ENCODE assay signal across 19 mouse cellular contexts in genomic region chr9:71753981-71754380, GRCm38 (mm10). TPM values are rescaled to one million over a fixed set of nuclear protein-coding genes. Genes with fewer than 3 reads are reported as not detected.
DNase-seq lines count a peak whose midpoint lies in the region; ATAC-seq lines count a peak whose summit lies in the region.
"Had no signal": no experiment of that assay in that cellular context is flagged by ENCODE, and none has a peak within 500 bp of the region (broad histone marks: within the 10 kb centered on the region; RNA-seq: fewer than 3 reads in every experiment).

No protein-coding gene starts in this region.

- H3K4me2 ChIP-seq in hindbrain, embryonic 15.5 days = no peak overlapping the region
- no peak overlapping the region for H3K4me2 ChIP-seq in hindbrain, embryonic 13.5 days
- no peak overlapping the region for H3K4me2 ChIP-seq in embryonic facial prominence, embryonic 15.5 days (replicated peaks)
- no peak overlapping the region for H3K4me2 ChIP-seq in liver, embryonic 12.5 days
- H3K4me2 ChIP-seq: liver, embryonic 15.5 days; neural tube, embryonic 15.5 days had no signal

- no peak for ATAC-seq in hindbrain, embryonic 15.5 days (ENCODE audit: low FRiP score, low read depth)
- ATAC-seq in hindbrain, embryonic 13.5 days (ENCODE audit: low FRiP score) = no peak
- no peak for ATAC-seq in embryonic facial prominence, embryonic 15.5 days (ENCODE audit: insufficient number of reproducible peaks, low FRiP score, low TSS enrichment, low read depth)
- ATAC-seq in liver, embryonic 12.5 days = no peak
- ATAC-seq: forebrain, embryonic 16.5 days had no signal

- H3K27ac ChIP-seq in hindbrain, embryonic 15.5 days (replicated peaks) = 0 out of 2 replicates have a peak overlapping the region, but pooled peaks have one; percentile 4
- no peak overlapping the region for H3K27ac ChIP-seq in hindbrain, embryonic 13.5 days
- peak overlapping the region; percentile 65 for H3K27ac ChIP-seq in embryonic facial prominence, embryonic 15.5 days (replicated peaks)
- H3K27ac ChIP-seq in liver, embryonic 12.5 days = no peak overlapping the region
- H3K27ac ChIP-seq: liver, embryonic 15.5 days; neural tube, embryonic 15.5 days had no signal

- peak; percentile 31 to 60 for DNase-seq in lung, postnatal 4 days
- no peak for DNase-seq in lung, postnatal 36 days
- DNase-seq in cerebellum, adult 11-12 months = no peak
- DNase-seq: adrenal gland, postnatal 36 days; B cell, adult 2 months; cerebellum, adult 18-20 months; cerebellum, postnatal 36 days; kidney, adult 8-10 months; kidney, postnatal 14 days; midbrain, embryonic 14.5 days; right cerebral cortex, postnatal 25 days had no signal

- no peaks in the 10 kb centered on the region for H3K36me3 ChIP-seq in hindbrain, embryonic 15.5 days
- H3K36me3 ChIP-seq in hindbrain, embryonic 13.5 days = no peaks in the 10 kb centered on the region
- no peaks in the 10 kb centered on the region for H3K36me3 ChIP-seq in embryonic facial prominence, embryonic 15.5 days
- H3K36me3 ChIP-seq in liver, embryonic 12.5 days = no peaks in the 10 kb centered on the region
- H3K36me3 ChIP-seq: hindbrain, embryonic 10.5 days; liver, embryonic 15.5 days; neural tube, embryonic 15.5 days had no signal

- H3K4me3 ChIP-seq in hindbrain, embryonic 15.5 days = no peak overlapping the region
- no peak overlapping the region for H3K4me3 ChIP-seq in hindbrain, embryonic 13.5 days
- no peak overlapping the region for H3K4me3 ChIP-seq in embryonic facial prominence, embryonic 15.5 days (replicated peaks)
- no peak overlapping the region for H3K4me3 ChIP-seq in liver, embryonic 12.5 days
- H3K4me3 ChIP-seq: hindbrain, embryonic 10.5 days; liver, embryonic 15.5 days; neural tube, embryonic 15.5 days had no signal

- no peaks in the 10 kb centered on the region for H3K9me3 ChIP-seq in hindbrain, embryonic 15.5 days
- no peaks in the 10 kb centered on the region for H3K9me3 ChIP-seq in hindbrain, embryonic 13.5 days
- no peaks in the 10 kb centered on the region for H3K9me3 ChIP-seq in embryonic facial prominence, embryonic 15.5 days (replicated peaks)
- no peaks in the 10 kb centered on the region for H3K9me3 ChIP-seq in liver, embryonic 12.5 days (replicated peaks)
- H3K9me3 ChIP-seq: hindbrain, embryonic 10.5 days; liver, embryonic 15.5 days; neural tube, embryonic 15.5 days had no signal

- 0 out of 2 replicates have a peak, but pooled peaks cover 7% of the 10 kb centered on the region for H3K27me3 ChIP-seq in hindbrain, embryonic 15.5 days
- peaks cover 18% of the 10 kb centered on the region for H3K27me3 ChIP-seq in hindbrain, embryonic 13.5 days
- H3K27me3 ChIP-seq in embryonic facial prominence, embryonic 15.5 days = no peaks in the 10 kb centered on the region
- no peaks in the 10 kb centered on the region for H3K27me3 ChIP-seq in liver, embryonic 12.5 days (replicated peaks)
- H3K27me3 ChIP-seq: liver, embryonic 15.5 days; neural tube, embryonic 15.5 days had no signal

- H3K4me1 ChIP-seq in hindbrain, embryonic 15.5 days (replicated peaks) = 0 out of 2 replicates have a peak, but pooled peaks cover 6% of the 10 kb centered on the region
- 0 out of 2 replicates have a peak, but pooled peaks cover 12% of the 10 kb centered on the region for H3K4me1 ChIP-seq in hindbrain, embryonic 13.5 days (replicated peaks)
- H3K4me1 ChIP-seq in embryonic facial prominence, embryonic 15.5 days = peaks cover 31% of the 10 kb centered on the region
- H3K4me1 ChIP-seq in liver, embryonic 12.5 days = peaks cover 16% of the 10 kb centered on the region
- H3K4me1 ChIP-seq: liver, embryonic 15.5 days had no signal

- no peak overlapping the region for H3K9ac ChIP-seq in hindbrain, embryonic 15.5 days
- no peak overlapping the region for H3K9ac ChIP-seq in hindbrain, embryonic 13.5 days
- no peak overlapping the region for H3K9ac ChIP-seq in embryonic facial prominence, embryonic 15.5 days
- H3K9ac ChIP-seq in liver, embryonic 12.5 days = no peak overlapping the region
- H3K9ac ChIP-seq: liver, embryonic 15.5 days; neural tube, embryonic 15.5 days had no signal

- WGBS in hindbrain, embryonic 15.5 days = 59% methylated on average over 4 of the region's 4 CpGs
- 55% methylated on average over 4 of the region's 4 CpGs for WGBS in hindbrain, embryonic 13.5 days
- WGBS in embryonic facial prominence, embryonic 15.5 days = 47% methylated on average over 4 of the region's 4 CpGs
- 62% methylated on average over 4 of the region's 4 CpGs for WGBS in liver, embryonic 12.5 days (ENCODE audit: insufficient replicate concordance)

RNA-seq across cellular contexts. Expression of gene Cgnl1, which starts 17.4 kb away (rescaled TPM):
- 6.7 and 7.0 TPM in 2 replicates for polyA plus RNA-seq in hindbrain, embryonic 15.5 days (2015; fragmentation: Nextera tagmentation; extraction: Ambion mirVana)
- polyA plus RNA-seq in hindbrain, embryonic 13.5 days (2015; fragmentation: Nextera tagmentation; extraction: Ambion mirVana) = 7.7 and 8.9 TPM in 2 replicates
- 10.8 TPM in 2 replicates for polyA plus RNA-seq in embryonic facial prominence, embryonic 15.5 days (2015; fragmentation: Nextera tagmentation; extraction: Ambion mirVana)
- polyA plus RNA-seq in liver, embryonic 12.5 days (2016; fragmentation: Nextera tagmentation; extraction: Ambion mirVana) = 3.0 TPM in 2 replicates

Comparison
In these comparisons a context has a peak if more than half of its experiments do, and no peak if none do; other contexts are left out.
1. H3K27ac ChIP-seq: peak in hindbrain, embryonic 15.5 days (single experiment) and embryonic facial prominence, embryonic 15.5 days (single experiment); none in hindbrain, embryonic 13.5 days (single experiment) and liver, embryonic 12.5 days (single experiment).
2. DNase-seq: peak in lung, postnatal 4 days (2 of 2); none in lung, postnatal 36 days (single experiment) and cerebellum, adult 11-12 months (single experiment).